Mouse (Mus musculus) megakaryocyte, embryonic 14.5 days (primary cell): ENCODE measurements around the gene Cyp2b10. TPM values are rescaled to one million over a fixed set of nuclear protein-coding genes. Genes with fewer than 3 reads are reported as not detected.
"Not testable (repeated sequence)": the region's sequence is repeated elsewhere in the genome, so short reads cannot be mapped to it uniquely, and the experiment has no call there.

ENCODE experiments used
- H3K27me3 ChIP-seq: replicated peaks from 2 replicates; pipeline ENCODE3; 2012; ENCODE audit warnings: inconsistent platforms
- H3K36me3 ChIP-seq: replicated peaks from 2 replicates; pipeline ENCODE3; 2012; ENCODE audit warnings: low read length, inconsistent platforms, mixed read lengths
- H3K4me1 ChIP-seq: 2 replicates; pipeline ENCODE4 v1.6.1; 2012; ENCODE audit warnings: inconsistent platforms
- H3K4me3 ChIP-seq: replicated peaks from 2 replicates; pipeline ENCODE3; 2012; ENCODE audit warnings: moderate library complexity, mild to moderate bottlenecking, inconsistent platforms
- H3K9me3 ChIP-seq: 2 replicates; pipeline ENCODE4 v1.6.1; 2012; ENCODE audit warnings: inconsistent platforms
- FLI1 ChIP-seq: IDR thresholded peaks from 2 replicates; pipeline ENCODE4 v1.6.1; 2012; ENCODE audit warnings: low read length, inconsistent platforms, mixed read lengths
- GATA1 ChIP-seq: IDR thresholded peaks from 3 replicates; pipeline ENCODE4 v1.6.1; 2012; ENCODE audit warnings: mixed read lengths, low read length, inconsistent platforms, borderline replicate concordance
- polyA plus RNA-seq: library from polyadenylated mRNA; stranded (reverse); fragments of >175 nt; gene quantifications from 2 replicates; pipeline ENCODE4 v1.2.3, GENCODE M21; 2012; ENCODE audit warnings: low replicate concordance; ENCODE audit not compliant: insufficient read depth

Gene Cyp2b10
- polyA plus RNA-seq = 2.3 TPM in 1 of 2 replicates, not detected in the other

DNA sequence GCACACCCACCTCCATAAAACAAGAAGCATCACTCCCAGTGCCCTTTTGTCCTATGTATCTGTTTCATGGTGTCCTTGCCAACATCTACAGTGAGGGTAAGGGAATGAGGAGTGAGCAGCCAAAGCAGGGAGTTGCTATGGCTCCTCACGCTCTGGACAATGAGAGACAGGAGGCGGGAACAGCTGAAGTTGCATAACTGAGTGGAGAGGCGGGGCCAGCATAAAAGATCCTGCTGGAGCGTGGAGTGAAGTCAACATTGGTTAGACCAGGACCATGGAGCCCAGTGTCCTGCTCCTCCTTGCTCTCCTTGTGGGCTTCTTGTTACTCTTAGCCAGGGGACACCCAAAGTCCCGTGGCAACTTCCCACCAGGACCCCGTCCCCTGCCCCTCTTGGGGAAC lies at the start of gene Cyp2b10:
TSS of gene Cyp2b10 (plus strand) at position 210 of the 400 bp plus-strand sequence.
- Histone ChIP-seq H3K4me3 (peak within 1 kb of the TSS; percentile 83), H3K4me1 (peaks cover 83% of the 10 kb centered on the region), H3K36me3 (peaks cover 15% of the 10 kb centered on the region), H3K9me3 (peaks cover 8% of the 10 kb centered on the region), H3K27me3 (no peaks in the 10 kb centered on the region)
- TF ChIP-seq GATA1 (no peak), FLI1 (no peak)

GRCm38 (mm10) chr7:25847722-25848443 lies 49.5 kb upstream of the Cyp2b10 start:
- H3K4me1 ChIP-seq = peaks cover 20% of the 10 kb centered on the region
- no peaks in the 10 kb centered on the region for H3K36me3 ChIP-seq
- peaks cover 5% of the 10 kb centered on the region for H3K27me3 ChIP-seq
- peak overlapping the region; percentile 86 for H3K4me3 ChIP-seq
- H3K9me3 ChIP-seq = no peaks in the 10 kb centered on the region
- TF ChIP-seq FLI1 (no peak), GATA1 (no peak)

DNA sequence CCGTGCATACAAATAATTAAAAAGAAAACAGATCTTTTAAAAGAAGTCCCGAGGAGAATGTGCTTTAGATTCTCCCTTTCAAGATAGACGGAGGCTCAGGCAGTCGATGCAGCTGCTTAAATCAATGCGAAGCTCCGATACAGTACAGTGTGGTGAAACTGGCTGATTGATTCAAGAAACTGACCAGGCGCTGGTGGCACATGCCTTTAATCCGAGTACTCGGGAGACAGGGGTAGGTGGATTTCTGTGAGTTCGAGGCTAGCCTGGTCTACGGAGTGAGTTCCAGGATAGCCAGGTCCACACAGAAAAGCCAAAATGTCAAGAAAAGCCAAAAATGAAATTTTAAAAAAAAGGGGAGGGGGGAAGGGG lies 49.0 kb upstream of the Cyp2b10 start:
- Histone ChIP-seq H3K4me3 (peak overlapping the region; percentile 86), H3K27me3 (peaks cover 5% of the 10 kb centered on the region), H3K9me3 (0 out of 2 replicates have a peak, but pooled peaks cover 4% of the 10 kb centered on the region), H3K4me1 (peaks cover 20% of the 10 kb centered on the region), H3K36me3 (no peaks in the 10 kb centered on the region)
- TF ChIP-seq FLI1 = no peak
- TF ChIP-seq GATA1 = no peak

DNA sequence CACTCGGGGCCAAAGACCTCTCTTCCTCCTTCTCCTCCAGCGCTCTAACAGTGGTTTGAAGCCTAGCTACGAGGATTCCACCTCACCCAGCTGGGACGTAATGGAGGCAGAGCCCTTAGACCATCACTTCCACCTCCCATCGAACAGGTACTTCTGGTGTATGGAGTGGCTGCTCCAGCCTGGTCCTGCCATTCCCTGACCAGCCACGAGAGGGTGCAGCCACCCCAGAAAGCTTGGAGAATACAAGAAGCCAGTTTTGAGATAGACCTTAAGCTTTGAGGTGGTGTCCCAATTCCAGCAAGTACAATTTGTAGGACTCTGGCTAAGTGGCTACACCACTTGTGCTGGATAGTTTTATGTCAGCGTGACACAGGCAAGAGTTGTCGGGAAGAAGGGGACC lies 42.3 kb upstream of the Cyp2b10 start:
- TF ChIP-seq FLI1 = no peak
- no peak for TF ChIP-seq GATA1
- Histone ChIP-seq H3K9me3 (peaks cover 6% of the 10 kb centered on the region; the same call in 1 of the 2 replicates), H3K27me3 (peaks cover 3% of the 10 kb centered on the region), H3K4me1 (peaks cover 16% of the 10 kb centered on the region), H3K4me3 (no peak overlapping the region), H3K36me3 (no peaks in the 10 kb centered on the region)

DNA sequence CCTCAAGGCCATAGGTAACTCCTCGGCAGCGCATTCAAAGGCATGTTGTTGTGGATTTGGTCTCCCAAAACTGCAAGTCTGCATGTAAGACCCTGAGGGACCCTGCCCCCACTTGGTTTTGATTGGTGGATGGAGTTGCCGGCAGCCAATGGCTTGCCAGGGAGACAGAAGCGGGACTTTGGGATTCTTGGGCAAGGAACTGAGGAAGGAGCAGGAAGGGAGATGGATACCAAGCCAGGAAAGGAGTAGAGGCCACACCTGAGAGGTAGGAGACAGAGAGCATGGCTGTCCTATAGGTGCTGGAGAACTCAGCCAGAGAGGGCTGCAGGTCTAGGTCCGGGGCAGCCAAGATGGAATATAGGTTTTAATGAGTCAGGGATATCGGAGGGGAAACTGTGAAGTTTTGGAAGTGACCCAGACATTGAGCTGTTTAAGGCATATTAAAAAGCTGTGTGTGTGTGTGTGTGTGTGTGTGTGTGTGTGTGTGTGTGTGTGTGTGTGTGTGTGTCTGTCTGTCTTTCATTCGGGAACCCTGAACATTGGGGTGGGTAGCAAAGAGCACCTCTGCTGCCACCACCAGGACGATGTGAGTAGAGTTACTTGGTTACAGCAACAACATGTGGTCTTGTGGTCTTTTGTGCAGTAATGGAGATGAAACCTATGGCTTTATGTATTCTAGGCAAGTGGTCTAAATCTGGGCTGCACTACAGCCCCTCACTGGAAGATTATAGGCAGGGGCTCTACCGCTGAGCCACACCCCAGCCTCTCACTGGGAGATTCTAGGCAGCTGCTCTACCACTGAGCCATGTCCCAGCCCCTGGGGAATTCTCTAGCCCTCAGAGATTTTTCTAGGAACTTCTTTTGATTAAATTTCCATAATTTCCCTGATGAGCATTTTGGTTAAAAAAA lies 37.2 kb upstream of the Cyp2b10 start:
- Histone ChIP-seq H3K27me3 (no peaks in the 10 kb centered on the region), H3K4me1 (peaks cover 7% of the 10 kb centered on the region), H3K36me3 (no peaks in the 10 kb centered on the region), H3K4me3 (peak overlapping the region; percentile 21), H3K9me3 (peaks cover 10% of the 10 kb centered on the region)
- no peak for TF ChIP-seq GATA1
- no peak for TF ChIP-seq FLI1

- Histone ChIP-seq H3K4me3 (no peak overlapping the region), H3K9me3 (peaks cover 22% of the 10 kb centered on the region), H3K4me1 (peaks cover 7% of the 10 kb centered on the region), H3K36me3 (no peaks in the 10 kb centered on the region), H3K27me3 (no peaks in the 10 kb centered on the region)
- no peak for TF ChIP-seq FLI1
Measured at GRCm38 (mm10) chr7:25862365-25862764, 35.1 kb upstream of the Cyp2b10 start.

GRCm38 (mm10) chr7:25863756-25864155 lies 33.7 kb upstream of the Cyp2b10 start:
- Histone ChIP-seq H3K9me3 (peaks cover 35% of the 10 kb centered on the region), H3K4me3 (no peak overlapping the region), H3K36me3 (peaks cover under 1% of the 10 kb centered on the region), H3K27me3 (no peaks in the 10 kb centered on the region), H3K4me1 (peaks cover 7% of the 10 kb centered on the region)
- TF ChIP-seq FLI1 (no peak), GATA1 (no peak)

GRCm38 (mm10) chr7:25864861-25865260 lies 32.6 kb upstream of the Cyp2b10 start:
- H3K27me3 ChIP-seq = no peaks in the 10 kb centered on the region
- no peak overlapping the region for H3K4me3 ChIP-seq
- TF ChIP-seq GATA1 (no peak), FLI1 (no peak)
- peaks cover 5% of the 10 kb centered on the region for H3K36me3 ChIP-seq
- H3K4me1 ChIP-seq = peaks cover 16% of the 10 kb centered on the region
- peaks cover 42% of the 10 kb centered on the region for H3K9me3 ChIP-seq

GRCm38 (mm10) chr7:25869789-25870188 lies 27.6 kb upstream of the Cyp2b10 start:
- no peaks in the 10 kb centered on the region for H3K27me3 ChIP-seq
- H3K36me3 ChIP-seq = peaks cover 18% of the 10 kb centered on the region
- H3K4me3 ChIP-seq = no peak overlapping the region
- H3K9me3 ChIP-seq = peaks cover 43% of the 10 kb centered on the region
- no peak for TF ChIP-seq GATA1
- TF ChIP-seq FLI1 = no peak
- peaks cover 55% of the 10 kb centered on the region for H3K4me1 ChIP-seq

DNA sequence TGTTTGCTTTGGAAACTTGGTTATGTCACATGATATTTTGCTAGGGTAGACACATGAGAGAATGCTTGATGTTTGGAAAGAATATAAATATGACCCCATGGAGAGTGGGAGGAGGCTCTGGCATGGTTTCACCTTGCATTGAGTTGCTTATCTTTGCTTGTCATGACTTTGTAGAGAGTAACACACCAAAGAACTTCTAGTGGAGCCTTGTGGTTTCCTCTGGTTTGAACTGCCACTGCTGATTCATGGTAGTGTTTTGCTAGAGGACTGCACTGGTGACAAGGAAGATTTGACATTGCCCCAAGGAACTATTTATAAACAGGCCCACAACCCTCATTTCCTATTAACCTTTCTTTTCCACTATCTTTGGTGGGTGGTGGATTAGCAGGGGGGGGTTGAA lies 24.8 kb upstream of the Cyp2b10 start:
- TF ChIP-seq GATA1 (peak; percentile 82; the same call in 2 of the 3 replicates), FLI1 (no peak)
- Histone ChIP-seq H3K4me3 (no peak overlapping the region), H3K36me3 (peaks cover 23% of the 10 kb centered on the region), H3K27me3 (no peaks in the 10 kb centered on the region), H3K9me3 (peaks cover 29% of the 10 kb centered on the region), H3K4me1 (peaks cover 74% of the 10 kb centered on the region)

DNA sequence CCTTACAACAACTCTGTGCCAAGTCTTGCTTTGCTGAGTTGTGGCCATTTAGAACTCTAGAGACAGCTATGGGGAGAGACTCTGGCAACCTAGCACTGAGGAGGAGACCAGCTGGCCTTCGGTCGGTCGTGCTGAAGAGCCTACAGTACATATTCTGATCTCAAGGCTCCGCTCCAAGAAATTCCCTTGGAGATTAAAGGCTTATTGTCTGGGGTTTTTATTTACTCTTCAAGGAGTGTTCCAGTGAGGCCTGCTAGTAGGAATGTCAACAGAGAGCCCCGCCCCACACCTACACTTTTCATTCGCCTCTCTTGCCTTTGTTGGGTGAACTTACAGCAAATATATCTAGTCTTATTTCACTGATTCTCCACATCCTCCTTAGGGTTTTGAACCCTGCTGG lies 18.7 kb upstream of the Cyp2b10 start:
- TF ChIP-seq FLI1 (no peak), GATA1 (no peak)
- Histone ChIP-seq H3K4me1 (peaks cover 37% of the 10 kb centered on the region), H3K9me3 (peaks cover 11% of the 10 kb centered on the region), H3K27me3 (no peaks in the 10 kb centered on the region), H3K4me3 (no peak overlapping the region), H3K36me3 (peaks cover 7% of the 10 kb centered on the region)

- H3K9me3 ChIP-seq, H3K4me3 ChIP-seq, H3K36me3 ChIP-seq, H3K27me3 ChIP-seq: not testable (repeated sequence)
- H3K4me1 ChIP-seq = peaks cover 40% of the 10 kb centered on the region
Measured at GRCm38 (mm10) chr7:25880721-25881120, 16.7 kb upstream of the Cyp2b10 start.
